Mouse (Mus musculus): Measurements from ENCODE around the gene Sugt1. TPM values are rescaled to one million over a fixed set of nuclear protein-coding genes. Genes with fewer than 3 reads are reported as not detected.
A peak's percentile ranks its signal among the peaks of the same experiment; 100 is the strongest.

The Sugt1 gene
- 100 and 108 TPM in 2 replicates for polyA plus RNA-seq (2015; fragmentation: Nextera tagmentation; extraction: Ambion mirVana)

GRCm38 (mm10) chr14:79587139-79587851 lies at the start of gene Sugt1:
Gene Sugt1 (plus strand): TSS chr14:79587691.
- peak within 1 kb of the TSS; percentile 78 for H3K4me3 ChIP-seq
- no peaks in the 10 kb centered on the region for H3K36me3 ChIP-seq (replicated peaks)
- no peaks in the 10 kb centered on the region for H3K27me3 ChIP-seq (replicated peaks)
- H3K4me1 ChIP-seq, result peaks cover 27% of the 10 kb centered on the region
- H3K27ac ChIP-seq, result peak within 1 kb of the TSS; percentile 98
- peak; percentile 99 for ATAC-seq (replicated peaks)
- under 1% methylated on average over 60 of the region's 60 CpGs for WGBS
- H3K4me2 ChIP-seq, result peak within 1 kb of the TSS; percentile 83
- no peaks in the 10 kb centered on the region for H3K9me3 ChIP-seq
- peak within 1 kb of the TSS; percentile 75 for H3K9ac ChIP-seq

- no peaks in the 10 kb centered on the region for H3K27me3 ChIP-seq (replicated peaks)
- no peak overlapping the region for H3K4me3 ChIP-seq
- ATAC-seq (replicated peaks), result no peak
- H3K9ac ChIP-seq, result no peak overlapping the region
- H3K9me3 ChIP-seq, result no peaks in the 10 kb centered on the region
- no peak overlapping the region for H3K27ac ChIP-seq
- H3K4me2 ChIP-seq, result no peak overlapping the region
- no peaks in the 10 kb centered on the region for H3K4me1 ChIP-seq
- no peaks in the 10 kb centered on the region for H3K36me3 ChIP-seq (replicated peaks)
Measured at GRCm38 (mm10) chr14:79537921-79538320, 49.6 kb upstream of the Sugt1 start.

- no peak for ATAC-seq (replicated peaks)
- H3K27me3 ChIP-seq (replicated peaks), result no peaks in the 10 kb centered on the region
- H3K4me3 ChIP-seq, result no peak overlapping the region
- H3K4me2 ChIP-seq, result no peak overlapping the region
- H3K4me1 ChIP-seq, result no peaks in the 10 kb centered on the region
- H3K9ac ChIP-seq, result no peak overlapping the region
- no peak overlapping the region for H3K27ac ChIP-seq
- no peaks in the 10 kb centered on the region for H3K36me3 ChIP-seq (replicated peaks)
- H3K9me3 ChIP-seq, result no peaks in the 10 kb centered on the region
Measured at GRCm38 (mm10) chr14:79541606-79542005, 45.9 kb upstream of the Sugt1 start.

GRCm38 (mm10) chr14:79549343-79549742 lies 38.1 kb upstream of the Sugt1 start:
- no peak for ATAC-seq (replicated peaks)
- Histone ChIP-seq H3K27me3 (replicated peaks) (no peaks in the 10 kb centered on the region), H3K9ac (no peak overlapping the region), H3K27ac (no peak overlapping the region), H3K36me3 (replicated peaks) (no peaks in the 10 kb centered on the region), H3K4me3 (no peak overlapping the region), H3K4me1 (no peaks in the 10 kb centered on the region), H3K4me2 (no peak overlapping the region), H3K9me3 (no peaks in the 10 kb centered on the region)
- WGBS, result 86% methylated on average over 7 of the region's 7 CpGs

GRCm38 (mm10) chr14:79551929-79552328 lies 35.6 kb upstream of the Sugt1 start:
- no peak for ATAC-seq (replicated peaks)
- Histone ChIP-seq H3K9ac (no peak overlapping the region), H3K4me2 (no peak overlapping the region), H3K27ac (no peak overlapping the region), H3K4me3 (no peak overlapping the region), H3K4me1 (no peaks in the 10 kb centered on the region), H3K9me3 (no peaks in the 10 kb centered on the region), H3K36me3 (replicated peaks) (no peaks in the 10 kb centered on the region), H3K27me3 (replicated peaks) (no peaks in the 10 kb centered on the region)
- 96% methylated on average over 2 of the region's 2 CpGs for WGBS

GRCm38 (mm10) chr14:79552854-79553253 lies 34.6 kb upstream of the Sugt1 start:
- Histone ChIP-seq H3K27ac (no peak overlapping the region), H3K9me3 (no peaks in the 10 kb centered on the region), H3K36me3 (replicated peaks) (no peaks in the 10 kb centered on the region), H3K4me2 (no peak overlapping the region), H3K4me3 (no peak overlapping the region), H3K27me3 (replicated peaks) (no peaks in the 10 kb centered on the region), H3K4me1 (no peaks in the 10 kb centered on the region), H3K9ac (no peak overlapping the region)
- WGBS, result 91% methylated on average over 1 of the region's 1 CpGs
- ATAC-seq (replicated peaks), result no peak

GRCm38 (mm10) chr14:79557796-79558195 lies 29.7 kb upstream of the Sugt1 start:
- no peaks in the 10 kb centered on the region for H3K36me3 ChIP-seq (replicated peaks)
- no peak overlapping the region for H3K4me3 ChIP-seq
- no peaks in the 10 kb centered on the region for H3K9me3 ChIP-seq
- no peak overlapping the region for H3K9ac ChIP-seq
- ATAC-seq (replicated peaks), result no peak
- no peak overlapping the region for H3K4me2 ChIP-seq
- 82% methylated on average over 1 of the region's 1 CpGs for WGBS
- H3K27me3 ChIP-seq (replicated peaks), result no peaks in the 10 kb centered on the region
- H3K27ac ChIP-seq, result no peak overlapping the region
- no peaks in the 10 kb centered on the region for H3K4me1 ChIP-seq

- no peaks in the 10 kb centered on the region for H3K4me1 ChIP-seq
- H3K27me3 ChIP-seq (replicated peaks), result no peaks in the 10 kb centered on the region
- H3K27ac ChIP-seq, result no peak overlapping the region
- no peak for ATAC-seq (replicated peaks)
- H3K36me3 ChIP-seq (replicated peaks), result no peaks in the 10 kb centered on the region
- no peaks in the 10 kb centered on the region for H3K9me3 ChIP-seq
- no peak overlapping the region for H3K9ac ChIP-seq
- no peak overlapping the region for H3K4me2 ChIP-seq
- no peak overlapping the region for H3K4me3 ChIP-seq
- WGBS, result 20% methylated on average over 5 of the region's 5 CpGs
Measured at GRCm38 (mm10) chr14:79562745-79563144, 24.7 kb upstream of the Sugt1 start.

GRCm38 (mm10) chr14:79564784-79565183 lies 22.7 kb upstream of the Sugt1 start:
- Histone ChIP-seq H3K4me1 (no peaks in the 10 kb centered on the region), H3K27ac (no peak overlapping the region), H3K4me3 (no peak overlapping the region), H3K9me3 (no peaks in the 10 kb centered on the region), H3K9ac (no peak overlapping the region), H3K27me3 (replicated peaks) (no peaks in the 10 kb centered on the region), H3K36me3 (replicated peaks) (no peaks in the 10 kb centered on the region), H3K4me2 (no peak overlapping the region)
- ATAC-seq (replicated peaks), result no peak
- WGBS, result 63% methylated on average over 6 of the region's 6 CpGs

- Histone ChIP-seq H3K9me3 (no peaks in the 10 kb centered on the region), H3K9ac (no peak overlapping the region), H3K27ac (no peak overlapping the region), H3K4me3 (no peak overlapping the region), H3K4me2 (no peak overlapping the region), H3K27me3 (replicated peaks) (no peaks in the 10 kb centered on the region), H3K36me3 (replicated peaks) (no peaks in the 10 kb centered on the region), H3K4me1 (no peaks in the 10 kb centered on the region)
- no peak for ATAC-seq (replicated peaks)
- 94% methylated on average over 13 of the region's 13 CpGs for WGBS
Measured at GRCm38 (mm10) chr14:79573482-79574191, 13.9 kb upstream of the Sugt1 start.

GRCm38 (mm10) chr14:79574361-79574760 lies 13.1 kb upstream of the Sugt1 start:
- H3K4me3 ChIP-seq, result no peak overlapping the region
- no peak overlapping the region for H3K27ac ChIP-seq
- H3K9ac ChIP-seq, result no peak overlapping the region
- no peak overlapping the region for H3K4me2 ChIP-seq
- no peak for ATAC-seq (replicated peaks)
- H3K4me1 ChIP-seq, result no peaks in the 10 kb centered on the region
- no peaks in the 10 kb centered on the region for H3K27me3 ChIP-seq (replicated peaks)
- no peaks in the 10 kb centered on the region for H3K36me3 ChIP-seq (replicated peaks)
- 97% methylated on average over 1 of the region's 1 CpGs for WGBS
- H3K9me3 ChIP-seq, result no peaks in the 10 kb centered on the region

- 86% methylated on average over 5 of the region's 5 CpGs for WGBS
- Histone ChIP-seq H3K36me3 (replicated peaks) (no peaks in the 10 kb centered on the region), H3K4me2 (no peak overlapping the region), H3K9me3 (no peaks in the 10 kb centered on the region), H3K9ac (no peak overlapping the region), H3K27me3 (replicated peaks) (no peaks in the 10 kb centered on the region), H3K4me3 (no peak overlapping the region), H3K4me1 (peaks cover 12% of the 10 kb centered on the region), H3K27ac (no peak overlapping the region)
- ATAC-seq (replicated peaks), result no peak
Measured at GRCm38 (mm10) chr14:79583526-79584245, 3.8 kb upstream of the Sugt1 start.
